Mouse (Mus musculus): ENCODE data around the gene Aldh3a1.

Aldh3a1 gene

DNA sequence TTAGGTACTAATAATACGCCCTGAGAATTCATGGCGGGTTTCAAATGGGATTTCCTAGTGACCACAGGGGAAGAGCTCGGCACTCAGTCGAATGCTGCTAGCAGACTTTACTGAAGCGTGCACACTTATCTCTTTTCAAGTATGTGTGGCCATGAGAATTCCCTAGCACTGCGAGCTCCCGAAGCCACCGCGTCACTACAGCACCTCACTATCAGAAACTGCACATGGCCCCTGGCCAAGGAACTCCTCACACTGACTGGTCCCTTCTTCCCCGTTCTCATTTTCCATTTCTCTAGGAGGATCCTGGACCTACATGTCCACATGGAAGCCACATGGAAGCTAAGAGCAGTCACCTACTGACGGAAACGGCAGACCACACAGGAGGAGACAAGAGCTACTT is 45.5 kb downstream of the Aldh3a1 start:
- no peak for DNase-seq

DNA sequence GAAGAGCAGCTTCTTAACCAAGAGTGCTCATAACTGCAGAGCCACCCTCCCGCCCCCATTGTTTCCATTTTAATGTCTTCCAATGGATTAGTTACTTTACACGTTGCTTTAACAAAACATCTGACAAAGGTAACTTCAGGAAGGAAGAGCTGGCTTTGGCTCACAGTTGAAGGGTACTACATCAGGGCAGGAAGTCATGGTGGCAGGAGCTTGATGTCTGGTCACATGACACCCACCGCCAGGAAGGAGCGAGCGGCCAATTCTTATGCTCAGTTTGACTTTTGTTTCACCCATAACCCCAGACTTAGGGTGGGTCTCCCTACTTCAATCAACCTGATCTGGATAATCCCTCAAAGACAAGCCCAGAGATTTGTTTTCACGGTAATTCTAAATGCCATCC is 51.8 kb downstream of the Aldh3a1 start:
- no peak for DNase-seq

DNA sequence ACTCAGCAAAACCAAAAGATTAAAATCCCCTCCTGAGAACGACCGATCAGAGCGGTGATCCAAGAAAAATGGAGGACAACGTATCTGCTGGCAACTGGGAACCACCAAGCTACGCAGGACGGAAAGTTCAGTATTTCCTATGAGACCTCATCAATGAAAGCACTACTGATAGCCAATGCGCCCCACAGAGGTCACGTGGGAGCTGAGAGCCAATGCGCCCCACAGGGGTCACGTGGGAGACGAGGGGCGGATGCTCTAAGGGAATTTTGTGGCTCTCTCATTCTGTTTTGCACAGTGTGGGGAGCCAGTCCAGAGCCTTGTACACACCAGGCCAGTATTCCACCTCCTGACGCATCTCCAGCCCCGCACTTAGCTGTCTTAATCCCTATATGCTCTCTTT is 55.2 kb downstream of the Aldh3a1 start:
- no peak for DNase-seq

DNA sequence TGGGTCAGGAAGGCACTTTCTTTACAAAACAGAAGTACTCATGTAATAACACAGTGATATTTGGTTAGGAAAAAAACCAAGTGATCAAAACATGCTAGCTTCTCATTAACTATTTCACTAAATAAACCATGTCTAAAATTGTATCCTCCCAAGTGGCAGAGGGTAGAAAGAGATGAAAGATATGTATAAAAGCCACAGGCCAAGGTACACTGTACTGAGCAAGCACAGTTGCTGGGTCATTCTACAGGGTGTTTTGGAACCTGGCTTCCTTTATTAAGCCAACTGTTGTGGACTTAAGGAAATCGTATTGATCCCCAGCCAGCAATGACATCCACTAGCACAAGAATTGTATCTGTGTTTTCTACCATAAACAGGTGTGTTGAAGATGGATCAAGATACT is 56.5 kb downstream of the Aldh3a1 start:
- DNase-seq, result no peak

DNA sequence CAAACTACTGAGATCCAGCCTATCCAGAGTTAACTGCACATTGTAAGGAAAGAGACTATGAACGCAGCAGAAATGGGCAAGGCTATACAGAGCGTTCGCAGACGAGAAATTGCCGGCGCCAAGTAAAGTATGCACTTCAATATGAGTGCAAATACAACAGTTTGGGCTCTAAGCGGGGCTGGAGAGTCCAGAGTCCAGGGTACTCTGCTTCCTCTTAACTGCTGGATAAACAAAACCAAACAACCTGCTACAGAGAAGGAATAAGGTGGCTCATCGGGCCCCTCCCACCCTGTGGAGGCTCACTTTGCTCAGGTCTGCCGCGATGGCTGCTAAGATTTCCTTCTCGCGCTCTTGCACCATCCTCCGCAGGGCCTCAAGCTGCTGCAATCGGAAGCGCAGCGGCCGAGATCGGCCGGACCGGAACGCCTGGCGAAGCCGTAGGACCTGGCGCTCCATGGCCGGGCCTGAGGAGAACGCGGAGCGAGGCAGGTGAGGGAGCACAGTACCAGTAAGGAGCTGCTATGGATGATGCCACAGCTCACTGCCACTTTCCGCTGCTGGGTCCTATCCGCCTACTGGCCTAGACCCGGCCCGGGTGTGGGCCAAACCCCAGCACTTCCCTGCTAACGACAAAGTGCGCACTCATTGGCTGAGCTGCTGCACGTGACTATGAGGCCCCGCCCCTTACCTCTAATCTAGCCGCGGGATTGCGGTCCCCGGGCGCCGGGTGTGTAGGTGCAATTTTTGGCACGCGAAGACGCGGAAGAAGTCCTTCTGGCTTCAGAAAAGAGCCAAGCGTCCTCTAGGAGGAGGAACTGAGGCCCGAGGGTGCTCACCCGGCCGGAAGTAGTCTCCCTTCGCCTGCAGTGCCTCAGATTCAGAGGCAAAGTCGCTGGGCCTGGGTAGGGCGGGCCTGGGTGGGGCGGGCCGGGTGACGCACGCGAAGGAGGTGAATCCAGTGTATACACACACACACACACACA is 59.5 kb downstream of the Aldh3a1 start, which contains the start of gene Aldh3a2:
Gene Aldh3a2 (minus strand): TSS at position 914 of the 983 bp plus-strand sequence.
- DNase-seq, result peak; percentile 95

Data from cerebellum, adult 9-10 months (tissue).